Mouse (Mus musculus) urinary bladder, postnatal 25 days (tissue): ENCODE measurements around the gene Bbx.
A peak's percentile ranks its signal among the peaks of the same experiment; 100 is the strongest.

Experiments used
- DNase-seq: peaks from one replicate; pipeline ENCODE4 v3.0.0; 2022; ENCODE audit warnings: low spot score

The Bbx gene

DNA sequence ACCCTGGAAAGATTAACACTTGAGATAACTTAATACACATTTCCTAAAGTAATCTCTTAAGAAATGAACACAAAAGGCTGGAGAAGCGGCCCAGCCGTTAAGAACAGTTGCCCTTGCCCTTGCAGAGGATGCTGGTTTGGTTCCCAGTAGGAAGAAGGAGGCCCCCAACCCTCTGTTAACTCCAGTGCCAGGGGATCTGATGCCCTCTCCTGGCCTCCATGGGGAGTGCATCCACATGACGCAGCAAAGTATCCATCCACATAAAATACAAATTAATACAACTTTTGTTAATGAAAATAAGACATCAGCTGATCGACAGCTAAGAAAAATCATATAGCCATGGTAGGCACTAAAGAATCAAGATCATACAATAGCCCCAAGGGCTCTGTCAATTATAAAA lies 33.6 kb downstream of the Bbx start:
- DNase-seq: no peak

DNA sequence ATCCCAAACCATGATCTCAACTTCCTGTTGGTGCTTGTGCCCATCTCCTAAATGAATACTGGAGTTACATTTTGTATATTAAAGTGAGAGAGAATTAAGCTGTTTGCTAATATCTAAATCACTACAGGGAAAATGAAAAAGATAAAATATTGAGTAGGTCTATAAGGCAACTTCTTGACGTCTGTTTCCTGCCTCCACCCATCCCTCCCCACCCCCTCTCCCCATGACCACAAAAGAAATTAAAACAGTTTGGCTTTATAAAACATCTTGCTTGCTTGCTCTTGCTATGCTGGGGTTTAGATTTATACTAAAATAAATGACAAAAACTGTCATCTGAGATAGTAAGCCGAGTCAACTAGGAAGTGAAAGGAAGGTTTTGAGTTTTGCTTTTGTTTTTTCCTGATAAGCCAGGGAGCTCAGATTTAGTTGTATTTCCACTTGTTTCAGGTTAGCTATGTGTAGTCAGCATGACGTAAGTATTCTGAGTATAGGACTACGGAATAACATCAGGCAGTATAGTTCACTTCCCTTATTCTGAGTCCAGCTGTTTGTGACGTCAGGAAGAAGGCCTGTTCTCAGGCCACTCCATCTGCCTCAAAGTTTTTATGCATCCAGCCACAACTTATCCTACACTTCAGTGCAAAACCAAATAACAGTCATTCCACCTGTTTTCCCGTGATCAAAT lies 36.1 kb downstream of the Bbx start:
- DNase-seq: no peak

DNA sequence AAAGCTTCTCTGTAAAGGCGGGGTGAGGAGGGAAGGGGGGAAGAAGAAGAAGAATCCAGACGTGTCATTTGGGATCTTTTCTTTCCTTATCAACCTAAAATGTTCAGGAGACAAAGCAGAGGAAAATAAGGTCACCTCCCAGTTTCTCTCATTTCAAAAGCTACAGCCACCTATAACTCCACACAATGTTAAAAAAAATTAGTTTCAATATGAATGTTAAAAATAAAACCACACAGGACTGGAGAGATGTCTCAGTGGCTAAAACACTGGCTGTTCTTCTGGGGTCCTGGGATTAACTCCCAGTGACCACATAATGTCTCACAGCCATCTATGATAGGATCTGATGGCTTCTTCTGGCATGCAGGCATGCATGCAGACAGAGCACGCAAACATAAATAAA lies 43.7 kb downstream of the Bbx start:
- DNase-seq: no peak

DNA sequence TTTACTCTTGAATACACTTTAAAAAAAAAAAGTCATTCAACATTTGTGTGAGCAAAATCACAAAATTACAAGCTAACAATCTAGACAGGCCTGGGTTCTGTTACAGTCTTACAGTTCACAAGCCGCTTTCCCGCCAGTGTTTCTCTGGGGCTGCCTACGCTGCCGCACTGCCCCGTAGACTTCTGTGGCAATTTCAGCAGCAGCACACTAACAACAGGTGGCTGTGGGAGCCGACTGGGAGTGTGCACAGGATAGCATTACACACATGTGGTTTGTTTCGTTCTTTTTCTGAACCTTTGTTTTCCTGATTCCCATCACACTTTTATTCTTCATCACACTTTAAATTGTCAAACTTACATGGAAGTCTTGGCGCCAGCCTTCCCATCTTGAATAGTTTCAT lies 48.6 kb downstream of the Bbx start:
- DNase-seq: no peak

DNA sequence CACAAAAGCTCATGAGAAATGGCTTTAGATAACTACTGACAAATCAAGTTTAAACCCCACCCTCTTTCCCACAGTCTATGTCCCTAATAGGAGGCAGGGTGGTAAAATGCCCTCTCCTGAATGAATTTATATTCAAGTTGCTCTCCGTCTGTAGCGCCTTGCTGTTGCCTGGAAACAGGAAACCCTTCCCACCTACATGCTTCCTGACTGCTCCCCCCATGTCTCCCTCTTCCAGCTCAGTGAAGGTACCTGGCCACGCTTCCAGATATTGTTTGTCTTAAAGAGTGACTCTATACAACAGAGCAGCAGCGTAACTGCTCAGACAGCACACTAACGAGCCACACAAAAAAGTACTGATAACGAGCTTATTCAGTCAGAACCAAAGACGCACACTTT lies 50.8 kb downstream of the Bbx start:
- DNase-seq: no peak

DNA sequence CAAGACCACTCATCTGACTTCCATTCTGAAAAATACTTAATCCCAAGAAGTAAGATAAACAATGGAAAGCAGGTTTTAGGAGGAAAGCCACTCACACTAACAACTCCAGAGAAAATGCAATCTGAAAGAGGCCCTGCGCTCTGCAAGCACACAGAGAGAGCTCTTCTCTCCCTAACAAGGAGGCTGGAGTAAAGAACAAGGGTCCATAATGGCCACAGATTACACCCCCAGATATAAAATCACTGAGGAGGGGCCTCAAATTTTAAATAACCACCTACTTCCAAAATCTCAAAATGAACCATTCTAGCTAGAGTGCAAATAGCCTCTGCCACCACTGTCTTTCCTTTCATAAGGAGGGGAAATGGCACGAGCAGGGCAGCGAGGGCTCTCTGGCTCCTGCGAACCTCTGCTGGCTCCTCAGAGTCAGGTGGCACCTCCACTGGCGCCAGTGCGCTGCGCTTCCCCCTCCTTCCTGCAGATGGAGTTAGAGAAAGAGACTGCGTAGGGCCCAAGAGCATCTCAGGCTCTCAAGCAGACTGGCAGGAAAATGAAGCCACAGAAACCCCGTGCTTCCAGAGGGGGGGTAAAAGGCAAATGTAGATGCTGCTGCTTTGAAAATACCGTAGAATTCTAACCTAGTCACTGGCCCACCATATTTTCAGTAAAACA lies 51.4 kb downstream of the Bbx start:
- peak; percentile 30 for DNase-seq

DNA sequence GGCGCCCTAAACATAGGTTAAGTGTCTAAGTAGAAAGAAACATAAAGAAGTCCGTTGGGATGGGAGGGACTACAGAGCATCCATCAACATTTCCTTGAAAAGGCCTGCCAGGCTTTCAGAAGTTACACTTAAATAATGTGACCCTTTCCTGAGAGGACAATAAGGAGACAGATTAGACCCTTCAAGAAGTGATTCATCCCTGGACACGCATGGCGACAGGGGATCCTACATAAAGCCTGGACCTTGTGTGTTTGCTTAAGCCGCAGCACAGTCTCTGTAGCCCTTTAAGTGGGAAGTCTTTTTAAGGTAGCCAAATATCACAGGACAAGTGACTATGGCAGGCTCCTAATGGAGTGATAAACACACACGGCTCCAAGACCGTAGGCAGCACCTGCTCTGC lies 52.0 kb downstream of the Bbx start:
- DNase-seq: no peak

DNA sequence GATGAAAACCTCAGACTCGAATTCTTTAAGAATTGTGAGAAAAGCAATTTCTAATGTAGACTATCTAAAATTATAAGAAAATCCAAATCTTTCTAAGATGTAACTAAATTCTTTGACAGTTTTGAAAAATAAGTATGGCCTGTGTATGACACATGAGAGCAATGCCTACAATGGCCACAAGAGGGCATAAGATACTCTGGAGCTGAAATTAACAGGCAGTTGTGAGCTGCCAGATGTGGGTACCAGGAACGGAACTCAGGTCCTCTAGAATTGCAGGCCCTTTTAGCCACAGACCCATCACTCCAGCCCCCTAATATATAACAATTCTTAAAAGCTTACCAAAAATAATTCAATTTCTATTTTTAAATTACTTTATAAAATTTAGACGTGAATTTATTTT lies 57.6 kb downstream of the Bbx start:
- peak; percentile 29 for DNase-seq

DNA sequence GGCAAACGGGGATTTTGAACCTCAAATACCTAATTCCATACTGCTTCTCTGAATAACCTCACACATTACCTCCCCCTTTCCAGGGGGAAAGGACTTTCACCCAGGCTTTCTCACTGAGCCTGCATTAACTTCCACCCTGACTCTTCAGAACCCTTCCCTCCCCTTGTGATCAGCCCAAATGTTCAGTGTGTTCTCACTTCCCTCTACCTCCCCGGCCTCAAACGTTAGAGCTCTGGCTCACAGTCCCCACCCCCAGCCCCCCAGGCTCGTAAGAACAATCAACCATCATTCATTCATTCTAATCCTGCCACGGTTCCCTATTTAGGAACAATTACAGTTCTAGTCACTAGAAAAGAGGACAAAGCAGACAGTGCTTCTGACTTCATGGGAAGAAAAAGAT lies 58.5 kb downstream of the Bbx start:
- DNase-seq: no peak

DNA sequence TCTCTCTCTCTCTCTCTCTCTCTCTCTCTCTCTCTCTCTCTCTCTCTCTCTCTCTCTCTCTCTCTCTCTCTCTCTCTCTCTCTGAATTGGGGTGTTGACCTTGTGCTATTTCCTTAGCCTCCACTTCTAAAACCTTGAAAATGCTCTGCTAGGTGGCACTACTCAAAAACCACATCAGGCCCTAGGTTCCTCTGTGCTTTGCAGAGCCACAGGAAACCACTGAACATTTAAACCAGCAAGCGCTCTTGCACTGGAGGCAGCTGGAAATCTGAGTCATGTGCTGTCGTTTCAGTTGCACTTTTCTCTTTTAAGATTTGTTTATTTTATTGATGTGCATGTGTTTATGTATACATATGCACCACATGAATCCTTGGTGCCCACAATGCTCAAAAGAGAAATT lies 59.6 kb downstream of the Bbx start:
- DNase-seq: no peak

DNA sequence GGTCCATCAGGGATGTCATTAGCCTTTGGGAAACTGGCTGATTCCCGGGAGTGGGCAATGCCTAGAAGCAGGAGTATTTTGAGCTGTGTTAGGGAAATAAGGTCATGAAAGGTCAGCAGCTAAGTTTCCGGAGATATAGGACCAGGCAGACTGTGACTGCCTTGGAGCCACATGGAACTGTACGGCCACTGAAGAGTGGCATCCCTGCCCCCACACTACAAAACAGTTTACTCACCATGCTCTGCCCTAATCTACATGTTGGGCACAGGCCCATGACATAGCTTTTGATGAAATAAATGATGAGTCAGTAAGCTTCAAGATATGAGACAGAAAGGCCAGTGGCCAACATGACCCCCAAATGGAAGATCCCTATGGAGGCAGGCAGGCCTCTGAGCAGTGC lies 60.7 kb downstream of the Bbx start:
- no peak for DNase-seq

DNA sequence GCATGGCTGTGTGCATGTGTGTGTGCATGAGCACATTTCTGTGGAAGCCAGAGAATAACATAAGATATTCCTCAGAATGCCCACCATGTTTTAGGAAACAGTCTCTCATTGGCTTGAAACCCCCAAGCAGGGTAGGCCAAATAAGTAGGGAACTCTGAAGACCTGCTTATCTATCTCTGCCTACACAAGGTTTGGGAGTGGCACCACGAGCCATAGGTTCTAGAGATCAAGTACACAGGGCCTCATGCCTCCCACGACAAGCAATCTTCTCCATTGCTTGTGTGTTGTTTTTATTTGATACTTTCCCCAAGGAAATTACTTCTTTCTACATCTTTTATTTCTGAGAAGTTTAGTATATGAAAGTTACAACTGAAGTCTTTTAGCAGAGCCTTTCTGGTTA lies 61.8 kb downstream of the Bbx start:
- DNase-seq: no peak

DNA sequence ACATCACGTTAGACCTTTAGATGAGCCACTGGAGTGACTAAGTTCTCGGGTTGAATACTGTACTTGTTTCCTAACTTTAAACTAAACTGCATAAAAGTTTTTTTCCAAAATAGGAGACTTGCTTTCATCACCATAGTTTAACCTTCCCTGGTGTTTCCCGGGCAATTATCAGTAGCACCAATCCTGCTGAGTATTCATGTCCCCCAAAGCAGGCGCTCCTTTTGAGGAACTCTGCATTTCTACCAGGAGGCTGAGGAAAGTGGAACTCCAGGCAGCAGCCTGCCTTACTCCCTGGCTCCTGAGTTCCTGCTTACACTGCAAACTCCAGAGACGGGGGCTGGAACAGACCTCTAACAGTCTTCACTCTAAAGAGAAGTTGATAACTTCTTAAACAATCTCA lies 65.6 kb downstream of the Bbx start:
- no peak for DNase-seq

DNA sequence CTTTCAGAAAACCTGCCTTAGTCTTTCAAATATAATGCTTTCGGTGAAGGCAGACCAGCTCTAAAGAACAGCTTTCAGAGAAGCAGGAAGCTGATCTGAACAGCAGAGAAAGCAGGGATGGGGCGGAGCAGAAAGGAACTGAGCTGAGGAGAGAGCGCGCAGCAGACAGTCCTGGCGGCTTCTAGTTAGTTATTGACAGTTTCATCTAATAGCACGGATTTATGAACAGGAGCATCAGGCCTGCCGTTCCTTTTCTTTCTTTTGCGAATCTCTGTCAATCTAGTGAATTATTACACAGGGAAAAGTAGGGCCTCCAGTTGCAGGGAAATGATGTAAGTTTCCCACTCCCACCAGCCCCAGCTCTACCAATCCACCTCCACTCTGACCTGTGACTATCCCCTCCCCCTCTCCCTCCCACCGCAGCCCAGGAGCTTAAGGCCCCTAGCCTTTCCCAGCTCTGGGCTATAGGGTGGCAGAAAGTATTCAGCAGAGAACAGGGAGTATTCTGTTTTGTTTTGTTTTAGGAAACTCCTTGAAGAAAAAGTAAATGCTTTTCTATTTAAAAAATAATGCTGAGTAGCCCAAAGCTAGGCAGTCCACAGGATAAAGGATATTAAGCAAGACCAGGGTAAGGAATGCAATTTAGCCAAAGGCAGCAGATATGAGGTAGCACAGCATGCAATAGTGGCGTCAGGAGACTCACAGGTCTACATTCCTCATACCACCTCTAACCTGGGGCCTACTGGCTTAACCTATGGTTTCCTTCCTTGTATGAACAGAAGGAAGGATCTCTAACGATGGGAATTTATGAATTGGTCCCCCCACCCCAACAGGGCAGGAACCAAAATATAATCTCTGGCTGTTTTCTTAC lies 67.8 kb downstream of the Bbx start:
- peak; percentile 11 for DNase-seq

DNA sequence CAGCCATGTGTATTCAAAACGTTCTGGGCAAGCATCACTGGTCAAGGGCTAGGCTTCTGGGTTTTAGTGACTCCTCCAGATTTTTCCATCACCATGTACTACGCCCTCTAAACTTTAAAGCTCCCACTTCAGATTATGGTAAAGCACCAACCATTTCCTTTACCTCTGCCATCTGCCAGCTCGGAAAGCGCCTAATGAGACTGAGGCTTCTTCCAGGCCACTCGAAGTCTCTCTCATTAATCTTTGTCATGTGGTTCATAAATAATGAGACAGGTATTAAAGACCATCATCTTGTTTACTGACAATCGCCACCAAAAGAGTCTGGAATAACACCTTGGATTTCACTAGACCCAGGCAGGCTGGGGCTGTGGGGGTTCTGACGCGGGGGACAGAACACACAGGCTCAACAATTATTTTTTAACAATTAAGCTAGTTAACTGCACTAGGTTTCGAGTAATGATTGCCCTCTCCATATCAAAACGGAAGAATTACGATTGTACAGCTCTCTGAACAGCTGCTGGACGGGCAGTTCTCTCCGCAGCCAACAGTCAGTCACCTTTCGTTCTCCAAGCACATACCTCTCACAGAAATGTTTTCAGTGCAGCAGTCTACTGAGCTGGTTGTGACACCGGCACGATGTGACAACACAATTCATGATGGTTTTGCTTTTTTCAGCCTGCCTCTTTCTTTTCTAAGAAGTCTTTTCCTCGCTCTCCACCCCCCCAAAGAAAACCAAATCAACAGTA lies 68.6 kb downstream of the Bbx start:
- no peak for DNase-seq

DNA sequence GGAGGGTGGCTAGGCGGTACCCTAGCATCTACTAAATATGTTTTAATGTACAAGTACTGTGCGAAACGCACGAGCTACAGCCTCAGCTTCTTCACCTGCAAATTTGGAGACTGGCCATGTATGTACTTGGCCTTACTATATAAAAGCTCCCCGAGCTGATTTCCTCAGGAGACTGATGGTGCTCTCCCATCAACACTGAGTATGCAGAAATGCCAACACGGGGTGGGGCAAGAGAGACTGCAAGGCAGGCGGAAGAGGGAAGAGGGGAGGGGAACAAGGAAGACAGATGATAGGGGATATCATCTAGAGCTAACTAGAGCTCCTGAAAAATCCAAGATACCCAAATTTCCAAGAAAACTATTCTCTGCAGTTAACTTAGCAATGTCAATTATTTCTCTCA lies 71.6 kb downstream of the Bbx start:
- no peak for DNase-seq

DNA sequence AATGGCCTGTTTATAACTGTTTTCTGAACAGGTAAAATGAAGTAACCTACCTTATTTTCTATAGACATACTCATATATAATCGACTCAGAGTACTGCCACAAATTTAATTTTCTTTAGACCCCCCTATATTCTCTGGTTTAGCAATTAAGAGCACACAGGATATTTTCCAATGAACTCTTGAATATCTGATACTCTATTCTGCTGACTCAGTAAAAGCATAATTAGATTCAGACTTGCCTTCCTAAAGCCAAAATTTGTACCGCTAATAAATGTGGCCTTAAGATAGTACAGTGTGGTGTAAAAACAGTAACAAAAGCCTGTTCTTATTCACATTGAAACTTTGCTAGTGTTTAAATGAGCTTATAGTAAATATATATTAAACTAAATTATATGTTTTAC lies 102.5 kb downstream of the Bbx start:
- DNase-seq: no peak

DNA sequence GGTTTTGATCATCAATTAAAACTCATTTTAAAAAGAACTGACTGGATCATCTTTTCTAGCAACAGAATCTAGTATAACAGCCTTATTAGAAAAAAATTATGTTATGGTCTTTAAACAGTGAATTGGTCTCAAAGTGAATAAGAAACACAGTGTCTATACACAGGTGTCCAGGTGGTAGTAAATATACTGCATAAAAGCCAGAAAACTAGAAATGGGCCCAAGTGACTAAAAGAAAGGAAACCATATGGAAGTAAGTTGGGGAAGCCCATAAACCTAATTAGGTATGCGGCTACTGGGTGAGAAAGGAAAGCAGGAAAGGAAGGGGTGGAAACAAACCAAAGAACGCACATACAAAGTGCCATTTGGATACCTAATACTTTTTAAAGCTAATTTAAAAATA lies 107.4 kb downstream of the Bbx start:
- no peak for DNase-seq

DNA sequence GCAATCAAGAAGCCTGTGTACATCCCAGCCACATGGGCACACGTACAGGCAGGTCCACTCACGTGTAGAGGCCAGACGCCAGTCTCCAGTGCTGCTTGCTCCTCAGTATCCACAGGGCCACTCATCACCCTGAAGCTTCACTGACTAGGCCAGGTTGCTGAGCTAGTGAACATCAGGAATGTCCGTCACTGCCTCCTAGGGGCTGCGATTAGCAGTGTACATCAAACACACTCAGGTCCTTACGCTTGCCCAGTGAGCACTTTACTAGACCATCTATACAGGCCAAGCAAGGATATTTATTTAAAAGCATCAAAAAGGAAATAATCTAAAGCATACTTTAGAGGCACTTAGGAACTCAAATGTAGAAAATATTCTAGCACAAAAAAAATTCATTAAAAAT lies 107.9 kb downstream of the Bbx start:
- no peak for DNase-seq

DNA sequence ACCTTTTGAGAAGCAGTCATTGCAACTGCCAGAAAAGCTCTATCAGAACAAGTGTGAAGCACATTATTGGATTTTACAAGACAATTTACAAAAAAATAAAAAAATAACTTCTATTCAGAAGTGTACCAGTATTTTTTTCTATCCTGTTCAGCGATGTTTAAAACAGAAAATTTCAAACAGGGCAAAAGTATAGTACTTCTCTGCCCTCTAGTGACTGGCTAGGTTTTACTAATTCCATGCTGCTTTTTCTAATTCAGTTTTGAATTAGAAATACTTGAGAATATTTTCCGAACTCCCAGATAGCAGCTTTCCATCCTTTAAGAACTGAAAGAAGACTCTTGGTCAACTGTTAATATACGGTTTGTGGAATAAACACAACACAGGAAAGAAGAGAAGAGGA lies 110.8 kb downstream of the Bbx start:
- DNase-seq: no peak

DNA sequence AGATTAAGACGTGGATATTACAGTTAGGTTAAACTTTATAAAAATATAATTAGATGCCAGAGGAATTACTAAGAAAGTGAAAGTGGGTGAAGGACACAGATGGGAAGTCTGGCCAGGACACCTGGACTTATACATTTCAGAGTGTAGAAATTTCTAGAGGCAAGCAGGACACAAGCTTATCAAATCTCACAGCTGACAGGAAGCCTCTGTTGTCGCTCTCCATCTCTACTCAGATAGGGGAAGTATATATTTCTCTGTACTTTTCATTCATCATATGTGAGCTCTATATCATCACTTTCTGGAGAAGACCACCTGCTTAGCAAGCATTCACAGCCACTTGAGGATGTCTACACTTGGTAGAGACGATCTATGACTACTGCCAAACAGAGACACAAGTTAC lies 113.9 kb downstream of the Bbx start:
- DNase-seq: no peak

DNA sequence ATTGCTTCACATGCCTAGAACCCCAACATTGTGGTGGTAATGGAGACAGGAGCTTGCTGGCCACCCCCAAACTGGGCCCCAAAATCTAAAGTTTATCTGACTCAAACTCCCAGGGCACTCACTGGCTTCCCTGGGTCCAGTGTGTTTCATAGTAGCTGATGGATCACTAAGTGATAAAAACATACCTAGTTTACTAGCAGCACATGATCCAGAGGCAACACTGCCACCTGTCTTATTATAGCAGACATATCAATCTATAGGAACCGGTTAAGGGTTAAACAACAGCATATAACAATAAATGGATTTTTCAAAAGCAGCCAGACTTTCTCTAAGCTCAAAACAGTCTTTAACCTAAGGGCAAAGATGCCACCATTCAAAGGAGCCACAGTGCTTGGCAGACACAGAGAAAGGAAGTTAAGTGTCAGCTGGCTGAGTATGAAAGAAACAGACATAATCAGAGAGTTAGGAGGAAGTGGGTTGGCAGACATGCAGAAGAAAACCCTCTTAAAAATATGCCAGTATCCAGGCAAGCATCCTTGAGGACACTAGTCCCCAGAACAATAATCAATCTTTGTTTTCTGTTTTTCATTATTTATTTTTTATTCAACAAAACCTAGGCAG lies 116.7 kb downstream of the Bbx start:
- DNase-seq: no peak
